Mouse (Mus musculus) limb, embryonic 11.5 days (tissue): Measurements from ENCODE around the gene Sbf2. TPM values are rescaled to one million over a fixed set of nuclear protein-coding genes. Genes with fewer than 3 reads are reported as not detected.

Source experiments
- ATAC-seq: fragments of 200-750 bp; cut with Nextera tagmentation; 2 replicates; pipeline ENCODE4 v1.8.0; 2017; ENCODE audit warnings: low read depth; ENCODE audit not compliant: insufficient number of reproducible peaks, low FRiP score, low TSS enrichment
- DNase-seq: peaks from one replicate; pipeline ENCODE4 v3.0.0-alpha.2; 2015; ENCODE audit warnings: low spot score
- H3K27ac ChIP-seq: fragments of 300-500 bp; sonication (generic); replicated peaks from 2 replicates; pipeline ENCODE4 v1.5.1; 2014; ENCODE audit warnings: low read depth, mild to moderate bottlenecking, low read length
- H3K27me3 ChIP-seq: fragments of 300-500 bp; sonication (generic); 2 replicates; pipeline ENCODE4 v1.6.1; 2014; ENCODE audit warnings: mild to moderate bottlenecking, low read length, mixed read lengths; ENCODE audit not compliant: control insufficient read depth, insufficient read depth
- H3K36me3 ChIP-seq: fragments of 300-500 bp; sonication (generic); 2 replicates; pipeline ENCODE4 v1.6.1; 2014; ENCODE audit warnings: mild to moderate bottlenecking, low read length, moderate library complexity, mixed read lengths; ENCODE audit not compliant: control insufficient read depth, insufficient read depth
- H3K4me1 ChIP-seq: fragments of 300-500 bp; sonication (generic); 2 replicates; pipeline ENCODE4 v1.6.1; 2014; ENCODE audit warnings: low read length, mixed read lengths; ENCODE audit not compliant: control insufficient read depth, insufficient read depth
- H3K4me2 ChIP-seq: fragments of 300-500 bp; sonication (generic); 2 replicates; pipeline ENCODE4 v1.6.1; 2014; ENCODE audit warnings: low read depth, mild to moderate bottlenecking, moderate library complexity; ENCODE audit not compliant: severe bottlenecking
- H3K4me3 ChIP-seq: fragments of 300-500 bp; sonication (generic); 2 replicates; pipeline ENCODE4 v1.5.1; 2014; ENCODE audit warnings: low read depth, low read length
- H3K9ac ChIP-seq: fragments of 300-500 bp; sonication (generic); 2 replicates; pipeline ENCODE4 v1.6.1; 2014; ENCODE audit warnings: mild to moderate bottlenecking, low read length
- H3K9me3 ChIP-seq: fragments of 300-500 bp; sonication (generic); 2 replicates; pipeline ENCODE4 v1.6.1; 2016; ENCODE audit warnings: low read length; ENCODE audit not compliant: control insufficient read depth
- WGBS: fragments of 180-500 bp; shearing (Covaris S2); extraction: QIAGEN DNeasy Blood & Tissue Kit; methylation state at CpG from one replicate; pipeline ENCODE4 v1.1.7; 2014; 5-methylcytosine and 5-hydroxymethylcytosine counted together
- polyA plus RNA-seq: library from polyadenylated mRNA; unstranded; fragments of >200 nt; fragmentation: Nextera tagmentation; extraction: Ambion mirVana; gene quantifications from 2 replicates; pipeline ENCODE4 v1.2.1, GENCODE M21; 2014

The Sbf2 gene
- polyA plus RNA-seq, 1 experiment from 2014 or later: 31.4 TPM

DNA sequence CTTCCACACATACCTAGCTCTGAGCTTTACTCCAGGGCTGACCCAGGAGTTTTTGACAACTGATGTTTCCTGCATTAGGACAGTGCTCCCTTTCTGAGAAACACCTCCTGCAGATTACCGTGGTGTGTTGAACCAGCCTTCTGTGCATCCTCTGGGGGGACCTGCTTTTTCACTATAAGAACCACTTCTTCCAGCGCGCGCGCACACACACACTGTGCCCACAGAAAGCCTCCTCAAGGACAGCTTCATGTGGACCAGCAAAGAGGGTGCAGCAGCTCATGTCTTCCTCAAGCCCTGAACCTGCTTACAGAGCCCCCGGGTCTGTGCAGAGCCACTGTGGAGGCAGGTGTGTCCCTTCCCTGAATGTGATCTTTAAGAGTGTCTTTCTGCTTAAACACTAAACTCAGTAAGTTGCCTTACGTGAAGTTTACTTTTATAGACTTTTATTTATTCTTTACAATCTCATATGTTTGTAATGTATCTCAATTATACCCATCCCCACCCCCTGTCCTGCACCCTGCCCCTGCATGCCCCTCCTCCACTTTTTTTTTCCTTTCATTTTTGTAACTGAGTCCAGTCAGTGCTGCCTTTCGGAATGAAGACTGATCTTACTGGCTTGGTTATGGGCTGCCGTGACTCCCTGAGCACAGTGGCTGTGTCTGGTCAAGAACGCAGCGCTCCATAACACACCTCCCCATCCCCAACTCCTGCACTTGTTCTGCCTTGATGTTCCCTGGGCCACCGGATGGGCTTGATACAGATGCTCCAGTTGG lies 329.5 kb downstream of the Sbf2 start:
- Histone ChIP-seq H3K4me2 (no peak overlapping the region), H3K36me3 (no peaks in the 10 kb centered on the region), H3K4me3 (no peak overlapping the region), H3K9me3 (no peaks in the 10 kb centered on the region), H3K27ac (no peak overlapping the region), H3K4me1 (peaks cover 4% of the 10 kb centered on the region), H3K27me3 (no peaks in the 10 kb centered on the region), H3K9ac (no peak overlapping the region)
- no peak for DNase-seq
- ATAC-seq: no peak
- 92% methylated on average over 12 of the region's 12 CpGs for WGBS

GRCm38 (mm10) chr7:110283484-110284275 lies 331.0 kb downstream of the Sbf2 start:
- Histone ChIP-seq H3K9me3 (no peaks in the 10 kb centered on the region), H3K9ac (no peak overlapping the region), H3K27me3 (no peaks in the 10 kb centered on the region), H3K4me3 (no peak overlapping the region), H3K4me2 (no peak overlapping the region), H3K27ac (no peak overlapping the region), H3K36me3 (peaks cover 4% of the 10 kb centered on the region; the same call in 1 of the 2 replicates), H3K4me1 (peaks cover 4% of the 10 kb centered on the region)
- DNase-seq: no peak
- ATAC-seq: no peak
- 95% methylated on average over 6 of the region's 6 CpGs for WGBS

- Histone ChIP-seq H3K9ac (no peak overlapping the region), H3K36me3 (peaks cover 4% of the 10 kb centered on the region; the same call in 1 of the 2 replicates), H3K4me2 (no peak overlapping the region), H3K9me3 (no peaks in the 10 kb centered on the region), H3K4me3 (no peak overlapping the region), H3K27me3 (no peaks in the 10 kb centered on the region), H3K27ac (no peak overlapping the region), H3K4me1 (peaks cover 4% of the 10 kb centered on the region)
- DNase-seq (no peak), ATAC-seq (no peak)
- WGBS: 88% methylated on average over 11 of the region's 11 CpGs
Observed at GRCm38 (mm10) chr7:110282797-110283196, 331.9 kb downstream of the Sbf2 start.

GRCm38 (mm10) chr7:110281435-110282256 lies 333.1 kb downstream of the Sbf2 start:
- H3K27me3 ChIP-seq: no peaks in the 10 kb centered on the region
- H3K4me1 ChIP-seq: no peaks in the 10 kb centered on the region
- no peaks in the 10 kb centered on the region for H3K9me3 ChIP-seq
- H3K27ac ChIP-seq: no peak overlapping the region
- no peak overlapping the region for H3K4me3 ChIP-seq
- ATAC-seq (no peak), DNase-seq (no peak)
- 93% methylated on average over 11 of the region's 11 CpGs for WGBS
- H3K36me3 ChIP-seq: peaks cover 4% of the 10 kb centered on the region; the same call in 1 of the 2 replicates
- no peak overlapping the region for H3K9ac ChIP-seq
- no peak overlapping the region for H3K4me2 ChIP-seq

- Histone ChIP-seq H3K4me1 (no peaks in the 10 kb centered on the region), H3K27me3 (no peaks in the 10 kb centered on the region), H3K36me3 (peaks cover 6% of the 10 kb centered on the region; the same call in 1 of the 2 replicates), H3K4me2 (no peak overlapping the region), H3K9ac (no peak overlapping the region), H3K9me3 (no peaks in the 10 kb centered on the region), H3K27ac (no peak overlapping the region), H3K4me3 (no peak overlapping the region)
- no peak for ATAC-seq
- WGBS: 97% methylated on average over 4 of the region's 4 CpGs
- DNase-seq: no peak
Observed at GRCm38 (mm10) chr7:110279183-110279582, 335.5 kb downstream of the Sbf2 start.

DNA sequence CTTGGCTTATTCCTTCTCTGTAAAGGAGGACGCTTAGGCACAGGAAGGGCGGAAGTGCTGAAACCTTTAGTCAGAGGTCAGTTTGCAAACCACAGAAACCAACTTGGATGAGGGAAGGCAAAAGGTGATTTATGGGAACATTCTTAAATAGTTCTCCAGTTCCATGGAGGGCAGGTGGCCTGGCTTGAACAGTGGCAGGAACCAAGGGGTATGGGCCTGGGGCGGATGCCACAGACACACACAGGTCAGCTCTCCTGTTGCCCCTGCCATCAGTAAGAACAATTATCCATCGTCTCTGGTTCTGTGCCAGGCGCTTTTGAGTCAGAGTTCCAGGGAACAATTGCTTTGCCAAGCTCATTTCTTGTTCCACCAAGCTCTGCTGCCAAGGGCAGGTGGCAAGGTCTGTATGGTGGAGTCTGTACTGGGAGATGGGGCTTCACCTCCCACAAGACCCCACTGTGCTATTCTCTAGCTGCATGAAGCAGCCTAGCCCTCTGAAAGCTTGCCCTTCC lies 336.9 kb downstream of the Sbf2 start:
- H3K27ac ChIP-seq: no peak overlapping the region
- no peak overlapping the region for H3K4me2 ChIP-seq
- WGBS: 91% methylated on average over 5 of the region's 5 CpGs
- no peak for DNase-seq
- H3K36me3 ChIP-seq: peaks cover 6% of the 10 kb centered on the region; the same call in 1 of the 2 replicates
- H3K9ac ChIP-seq: no peak overlapping the region
- no peak for ATAC-seq
- H3K9me3 ChIP-seq: no peaks in the 10 kb centered on the region
- no peak overlapping the region for H3K4me3 ChIP-seq
- no peaks in the 10 kb centered on the region for H3K27me3 ChIP-seq
- no peaks in the 10 kb centered on the region for H3K4me1 ChIP-seq

DNA sequence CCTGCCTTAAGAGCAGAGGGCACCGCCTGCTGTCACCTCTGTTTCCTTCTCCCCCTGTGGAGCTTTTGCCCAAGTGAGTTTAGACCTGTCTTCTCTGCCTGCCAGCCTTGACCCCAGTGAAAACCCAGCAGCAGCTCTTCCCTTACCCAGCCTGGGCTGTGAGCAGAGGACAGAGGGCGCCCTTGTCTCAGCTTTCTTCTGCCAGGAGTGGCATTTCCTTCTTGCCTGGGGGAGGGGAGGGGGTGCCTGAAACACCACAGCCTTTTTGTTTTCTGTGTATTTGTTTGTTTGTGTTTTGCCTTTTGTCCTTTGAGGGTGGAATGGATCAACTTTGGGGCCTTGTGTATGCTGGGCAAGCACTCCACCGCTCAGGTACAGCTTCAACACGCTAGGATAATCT lies 342.3 kb downstream of the Sbf2 start:
- DNase-seq: no peak
- no peaks in the 10 kb centered on the region for H3K9me3 ChIP-seq
- no peak for ATAC-seq
- H3K27ac ChIP-seq: no peak overlapping the region
- no peak overlapping the region for H3K4me2 ChIP-seq
- WGBS: 80% methylated on average over 4 of the region's 4 CpGs
- no peaks in the 10 kb centered on the region for H3K4me1 ChIP-seq
- H3K9ac ChIP-seq: no peak overlapping the region
- H3K27me3 ChIP-seq: no peaks in the 10 kb centered on the region
- no peak overlapping the region for H3K4me3 ChIP-seq
- H3K36me3 ChIP-seq: peaks cover 5% of the 10 kb centered on the region; the same call in 1 of the 2 replicates

DNA sequence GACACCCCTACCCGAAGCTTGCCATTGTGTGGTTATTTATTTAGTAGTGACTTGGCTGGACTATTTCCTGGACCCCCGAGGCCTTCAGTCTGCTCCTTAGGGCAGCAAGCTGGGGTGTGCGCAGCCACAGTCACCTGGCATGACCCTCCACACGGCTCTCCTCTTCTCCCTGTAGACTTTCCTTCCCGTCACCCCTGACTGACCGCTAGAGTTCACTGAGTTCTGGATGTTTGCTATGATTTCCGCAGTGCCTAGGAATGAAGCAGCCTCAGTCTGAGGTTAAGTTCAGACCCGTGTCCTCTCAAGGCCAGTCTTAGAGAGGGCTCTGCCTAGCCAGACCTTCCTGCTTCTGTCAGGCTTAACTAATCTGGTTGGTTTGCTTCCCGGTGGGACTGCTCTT lies 342.9 kb downstream of the Sbf2 start:
- no peak for DNase-seq
- H3K4me1 ChIP-seq: no peaks in the 10 kb centered on the region
- WGBS: 79% methylated on average over 9 of the region's 9 CpGs
- H3K4me2 ChIP-seq: no peak overlapping the region
- ATAC-seq: no peak
- no peaks in the 10 kb centered on the region for H3K9me3 ChIP-seq
- no peak overlapping the region for H3K27ac ChIP-seq
- H3K27me3 ChIP-seq: no peaks in the 10 kb centered on the region
- peaks cover 5% of the 10 kb centered on the region; the same call in 1 of the 2 replicates for H3K36me3 ChIP-seq
- H3K9ac ChIP-seq: no peak overlapping the region
- H3K4me3 ChIP-seq: no peak overlapping the region
